Mouse (Mus musculus): ENCODE measurements at regions not wholly inside any gene's neighbourhood (a gene's known extent, or its start where the extent isn't known, plus 50 kb on each side); places are given as distances from the start of the nearest gene placed in this dataset.
A peak's percentile ranks its signal among the peaks of the same experiment; 100 is the strongest.

- DNase-seq = peak; percentile 79
These were observed 85.7 kb downstream of the 1700001O22Rik start for GRCm38 (mm10) chr2:30717566-30718328.

- no peak for DNase-seq
These were observed 86.6 kb downstream of the 1700001O22Rik start for GRCm38 (mm10) chr2:30716580-30717565.

GRCm38 (mm10) chr2:30715720-30716310 lies 87.6 kb downstream of the 1700001O22Rik start:
- DNase-seq = no peak

GRCm38 (mm10) chr2:30713535-30713934 lies 89.9 kb downstream of the 1700001O22Rik start:
- no peak for DNase-seq

GRCm38 (mm10) chr2:30712841-30713401 lies 90.5 kb downstream of the 1700001O22Rik start:
- no peak for DNase-seq

GRCm38 (mm10) chr2:30711853-30712498 lies 91.5 kb downstream of the 1700001O22Rik start:
- DNase-seq = peak; percentile 95

GRCm38 (mm10) chr2:30711476-30711852 lies 92.0 kb downstream of the 1700001O22Rik start:
- DNase-seq = no peak

GRCm38 (mm10) chr2:30710895-30711294 lies 92.6 kb downstream of the 1700001O22Rik start:
- DNase-seq = no peak

- DNase-seq = no peak
These were observed 94.0 kb downstream of the 1700001O22Rik start for GRCm38 (mm10) chr2:30709386-30709884.

- no peak for DNase-seq
These were observed 94.6 kb downstream of the 1700001O22Rik start for GRCm38 (mm10) chr2:30708762-30709385.

- DNase-seq = peak; percentile 88
These were observed 95.3 kb downstream of the 1700001O22Rik start for GRCm38 (mm10) chr2:30708001-30708683.

- DNase-seq = no peak
These were observed 96.1 kb downstream of the 1700001O22Rik start for GRCm38 (mm10) chr2:30707099-30708000.

- no peak for DNase-seq
These were observed 97.4 kb downstream of the 1700001O22Rik start for GRCm38 (mm10) chr2:30706036-30706435.

GRCm38 (mm10) chr2:30703308-30703707 lies 100.2 kb downstream of the 1700001O22Rik start:
- DNase-seq = no peak

- DNase-seq = no peak
These were observed 100.8 kb downstream of the 1700001O22Rik start for GRCm38 (mm10) chr2:30702711-30703110.

- DNase-seq = no peak
These were observed 102.6 kb downstream of the 1700001O22Rik start for GRCm38 (mm10) chr2:30700890-30701289.

GRCm38 (mm10) chr2:30700471-30700870 lies 103.0 kb downstream of the 1700001O22Rik start:
- DNase-seq = no peak

- DNase-seq = peak; percentile 91
These were observed 103.5 kb downstream of the 1700001O22Rik start for GRCm38 (mm10) chr2:30699797-30700454.

Data from right cerebral cortex, adult 18-20 months (tissue).